Mouse (Mus musculus): ENCODE measurements around the gene Polr2c. TPM values are rescaled to one million over a fixed set of nuclear protein-coding genes. Genes with fewer than 3 reads are reported as not detected.
"Not testable (repeated sequence)": the region's sequence is repeated elsewhere in the genome, so short reads cannot be mapped to it uniquely, and the experiment has no call there.

Polr2c gene
- total RNA-seq, 2 experiments from 2014 or later = 72.1 to 79.8 TPM

- no peak overlapping the region for H3K27ac ChIP-seq
- no peak for DNase-seq (ENCODE audit: extremely low spot score in 1 of 2, low spot score in 2 of 2)
- no peak for TF ChIP-seq CTCF (IDR thresholded peaks at IDR 0.05)
- intact Hi-C loops (cut with DNase I) = no loop called here
- H3K4me3 ChIP-seq = no peak overlapping the region
Observed at GRCm38 (mm10) chr8:94850049-94850448, 7.2 kb upstream of the Polr2c start.

- H3K27ac ChIP-seq; DNase-seq (ENCODE audit: extremely low spot score in 1 of 2, low spot score in 2 of 2); H3K4me3 ChIP-seq; intact Hi-C loops (cut with DNase I): not testable (repeated sequence)
Observed at GRCm38 (mm10) chr8:94854761-94855160, 2.5 kb upstream of the Polr2c start.

- DNase-seq (ENCODE audit: extremely low spot score in 1 of 2, low spot score in 2 of 2) = no peak
- peak overlapping the region; percentile 93 for H3K27ac ChIP-seq
- TF ChIP-seq CTCF (IDR thresholded peaks at IDR 0.05) = no peak
- peak overlapping the region; percentile 96 for H3K4me3 ChIP-seq
- intact Hi-C loops (cut with DNase I) = no loop called here
Observed at GRCm38 (mm10) chr8:94857011-94857345, 272 bp upstream of the Polr2c start.

- intact Hi-C loops (cut with DNase I) = no loop called here
- no peak overlapping the region for H3K4me3 ChIP-seq
- TF ChIP-seq CTCF (IDR thresholded peaks at IDR 0.05) = peak; percentile 91
- no peak overlapping the region for H3K27ac ChIP-seq
- DNase-seq (ENCODE audit: extremely low spot score in 1 of 2, low spot score in 2 of 2) = no peak
Observed at GRCm38 (mm10) chr8:94861352-94861910, 4.2 kb downstream of the Polr2c start.

- no peak for TF ChIP-seq CTCF (IDR thresholded peaks at IDR 0.05)
- Histone ChIP-seq H3K4me3 (no peak overlapping the region), H3K27ac (no peak overlapping the region)
- intact Hi-C loops (cut with DNase I) = no loop called here
- no peak for DNase-seq (ENCODE audit: extremely low spot score in 1 of 2, low spot score in 2 of 2)
Observed at GRCm38 (mm10) chr8:94862487-94863220, 5.4 kb downstream of the Polr2c start.

GRCm38 (mm10) chr8:94863897-94864673 lies 6.8 kb downstream of the Polr2c start:
- Histone ChIP-seq H3K27ac (no peak overlapping the region), H3K4me3 (no peak overlapping the region)
- no peak for DNase-seq (ENCODE audit: extremely low spot score in 1 of 2, low spot score in 2 of 2)
- peak; percentile 10 for TF ChIP-seq CTCF (IDR thresholded peaks at IDR 0.05)
- intact Hi-C loops (cut with DNase I) = no loop called here

- no peak for TF ChIP-seq CTCF (IDR thresholded peaks at IDR 0.05)
- no peak overlapping the region for H3K27ac ChIP-seq
- H3K4me3 ChIP-seq = no peak overlapping the region
- intact Hi-C loops (cut with DNase I) = no loop called here
- no peak for DNase-seq (ENCODE audit: extremely low spot score in 1 of 2, low spot score in 2 of 2)
Observed at GRCm38 (mm10) chr8:94865292-94865691, 8.0 kb downstream of the Polr2c start.

GRCm38 (mm10) chr8:94866921-94867320 lies 9.7 kb downstream of the Polr2c start:
- H3K4me3 ChIP-seq = no peak overlapping the region
- no peak for DNase-seq (ENCODE audit: extremely low spot score in 1 of 2, low spot score in 2 of 2)
- intact Hi-C loops (cut with DNase I) = no loop called here

GRCm38 (mm10) chr8:94869146-94869545 lies 11.9 kb downstream of the Polr2c start:
- intact Hi-C loops (cut with DNase I) = no loop called here
- H3K4me3 ChIP-seq = peak overlapping the region; percentile 53
- DNase-seq (ENCODE audit: extremely low spot score in 1 of 2, low spot score in 2 of 2) = no peak
- no peak overlapping the region for H3K27ac ChIP-seq
- TF ChIP-seq CTCF (IDR thresholded peaks at IDR 0.05) = no peak

More at GRCm38 (mm10) chr8:94866921-94867320, 9.7 kb downstream of the Polr2c start:
- no peak overlapping the region for H3K27ac ChIP-seq
- TF ChIP-seq CTCF (IDR thresholded peaks at IDR 0.05) = no peak

GRCm38 (mm10) chr8:94870003-94870402 lies 12.8 kb downstream of the Polr2c start:
- no peak overlapping the region for H3K27ac ChIP-seq
- DNase-seq (ENCODE audit: extremely low spot score in 1 of 2, low spot score in 2 of 2) = no peak
- intact Hi-C loops (cut with DNase I) = loop anchor here (5.0 kb wide), 1 partner anchor 212 kb away; the partner anchor contains the start of gene Katnb1
- peak overlapping the region; percentile 53 for H3K4me3 ChIP-seq
- no peak for TF ChIP-seq CTCF (IDR thresholded peaks at IDR 0.05)

GRCm38 (mm10) chr8:94870474-94871107 lies 13.3 kb downstream of the Polr2c start:
- Histone ChIP-seq H3K27ac (peak overlapping the region; percentile 79), H3K4me3 (peak overlapping the region; percentile 53)
- no peak for TF ChIP-seq CTCF (IDR thresholded peaks at IDR 0.05)
- peak; percentile 58 to 67 for DNase-seq (ENCODE audit: extremely low spot score in 1 of 2, low spot score in 2 of 2)
- intact Hi-C loops (cut with DNase I) = loop anchor here (5.0 kb wide), 1 partner anchor 212 kb away; the partner anchor contains the start of gene Katnb1
